12 mouse cellular contexts compared by ENCODE assay signal in the genomic region with DNA sequence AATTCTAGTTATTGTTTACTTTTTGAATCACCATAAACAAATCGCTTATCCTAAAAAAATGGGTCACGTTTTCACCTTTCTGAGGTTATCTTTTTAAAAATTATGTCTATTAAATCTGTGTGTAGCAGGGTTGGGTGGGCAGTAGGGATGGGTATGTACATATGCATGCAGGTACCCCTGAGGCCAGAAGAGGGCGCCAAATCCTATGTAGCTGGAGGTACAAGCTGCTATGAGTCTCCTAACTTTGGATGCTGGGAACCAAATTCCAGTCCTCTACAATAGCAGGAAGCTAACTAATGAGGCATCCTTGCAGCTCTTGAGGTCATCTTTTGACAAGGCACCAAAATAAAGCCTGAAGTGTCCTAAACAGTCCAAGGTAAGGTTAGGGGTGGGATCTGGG.
A peak's percentile ranks its signal among the peaks of the same experiment; 100 is the strongest.
DNase-seq lines count a peak whose midpoint lies in the region; ATAC-seq and TF ChIP-seq lines count a peak whose summit lies in the region.
"Had no signal": no experiment of that assay in that cellular context is flagged by ENCODE, and none has a peak within 500 bp of the region (broad histone marks: within the 10 kb centered on the region; RNA-seq: fewer than 3 reads in every experiment).

No protein-coding gene starts in this region.

- no peak for ATAC-seq in intestine, postnatal 0 days
- no peak for ATAC-seq in intestine, embryonic 16.5 days
- no peak for ATAC-seq in embryonic facial prominence, embryonic 11.5 days (replicated peaks; ENCODE audit: insufficient number of reproducible peaks, low FRiP score, low TSS enrichment, low read depth)
- no peak for ATAC-seq in forebrain, embryonic 16.5 days

- no peak overlapping the region for H3K4me3 ChIP-seq in intestine, postnatal 0 days (ENCODE audit: low read depth, low read length)
- H3K4me3 ChIP-seq in intestine, embryonic 16.5 days (ENCODE audit: low read length), result no peak overlapping the region
- H3K4me3 ChIP-seq in ES-Bruce4 (ENCODE audit: low read depth, low read length), result no peak overlapping the region
- H3K4me3 ChIP-seq in embryonic facial prominence, embryonic 11.5 days (ENCODE audit: low read depth, low read length), result no peak overlapping the region
- H3K4me3 ChIP-seq in forebrain, embryonic 16.5 days (replicated peaks; ENCODE audit: low read length), result no peak overlapping the region
- H3K4me3 ChIP-seq: forebrain, embryonic 10.5 days had no signal

- H3K9me3 ChIP-seq in intestine, postnatal 0 days (ENCODE audit: control insufficient read depth), result no peaks in the 10 kb centered on the region
- H3K9me3 ChIP-seq in intestine, embryonic 16.5 days (ENCODE audit: control insufficient read depth, low read length), result no peaks in the 10 kb centered on the region; the same call in 1 of the 2 replicates
- no peaks in the 10 kb centered on the region for H3K9me3 ChIP-seq in ES-Bruce4 (replicated peaks; ENCODE audit: control insufficient read depth, insufficient read depth, low read length, poor library complexity, severe bottlenecking)
- no peaks in the 10 kb centered on the region for H3K9me3 ChIP-seq in embryonic facial prominence, embryonic 11.5 days (replicated peaks; ENCODE audit: control insufficient read depth, low read length)
- no peaks in the 10 kb centered on the region for H3K9me3 ChIP-seq in forebrain, embryonic 16.5 days (ENCODE audit: control insufficient read depth, low read length)

- peak; percentile 47; the same call in 1 of the 2 replicates for TF ChIP-seq CTCF in intestine, postnatal 0 days (IDR thresholded peaks at IDR 0.05; ENCODE audit: low read depth)
- peak; percentile 56 for TF ChIP-seq CTCF in ES-Bruce4 (IDR thresholded peaks at IDR 0.05; ENCODE audit: low read depth, low read length)

- no peak overlapping the region for H3K4me2 ChIP-seq in intestine, postnatal 0 days (replicated peaks; ENCODE audit: low read depth)
- no peak overlapping the region for H3K4me2 ChIP-seq in intestine, embryonic 16.5 days (ENCODE audit: low read depth, low read length)
- H3K4me2 ChIP-seq in embryonic facial prominence, embryonic 11.5 days (ENCODE audit: low read depth, low read length), result no peak overlapping the region
- no peak overlapping the region for H3K4me2 ChIP-seq in forebrain, embryonic 16.5 days (ENCODE audit: low read length)

- TF ChIP-seq EP300 in ES-Bruce4 (IDR thresholded peaks at IDR 0.05; ENCODE audit: insufficient read depth, low read depth, low read length), result no peak

- WGBS in intestine, postnatal 0 days, result 73% methylated on average over 3 of the region's 3 CpGs
- WGBS in intestine, embryonic 16.5 days, result 77% methylated on average over 3 of the region's 3 CpGs
- 73% methylated on average over 3 of the region's 3 CpGs for WGBS in embryonic facial prominence, embryonic 11.5 days
- 91% methylated on average over 3 of the region's 3 CpGs for WGBS in forebrain, embryonic 16.5 days

- no peaks in the 10 kb centered on the region for H3K4me1 ChIP-seq in intestine, postnatal 0 days (replicated peaks; ENCODE audit: control insufficient read depth, insufficient read depth, low read length)
- H3K4me1 ChIP-seq in intestine, embryonic 16.5 days (ENCODE audit: control insufficient read depth, insufficient read depth, low read length), result no peaks in the 10 kb centered on the region
- no peaks in the 10 kb centered on the region for H3K4me1 ChIP-seq in ES-Bruce4 (ENCODE audit: control insufficient read depth, insufficient read depth, low read length)
- H3K4me1 ChIP-seq in embryonic facial prominence, embryonic 11.5 days (ENCODE audit: control insufficient read depth, insufficient read depth, low read length), result no peaks in the 10 kb centered on the region
- peaks cover 3% of the 10 kb centered on the region; the same call in 1 of the 2 replicates for H3K4me1 ChIP-seq in forebrain, embryonic 16.5 days (replicated peaks; ENCODE audit: control insufficient read depth, insufficient read depth, low read length)
- H3K4me1 ChIP-seq: forebrain, embryonic 10.5 days had no signal

- no peaks in the 10 kb centered on the region for H3K36me3 ChIP-seq in intestine, postnatal 0 days (ENCODE audit: control insufficient read depth, insufficient read depth)
- H3K36me3 ChIP-seq in intestine, embryonic 16.5 days (ENCODE audit: control insufficient read depth, insufficient read depth, low read length), result no peaks in the 10 kb centered on the region
- H3K36me3 ChIP-seq in ES-Bruce4 (ENCODE audit: control insufficient read depth, insufficient read depth, low read length, poor library complexity, severe bottlenecking), result no peaks in the 10 kb centered on the region
- H3K36me3 ChIP-seq in embryonic facial prominence, embryonic 11.5 days (replicated peaks; ENCODE audit: control insufficient read depth, insufficient read depth, low read depth, low read length), result no peaks in the 10 kb centered on the region
- H3K36me3 ChIP-seq in forebrain, embryonic 16.5 days (ENCODE audit: control insufficient read depth, insufficient read depth), result no peaks in the 10 kb centered on the region
- H3K36me3 ChIP-seq: forebrain, embryonic 10.5 days had no signal

- H3K9ac ChIP-seq in intestine, postnatal 0 days (ENCODE audit: low read depth, low read length), result no peak overlapping the region
- H3K9ac ChIP-seq in intestine, embryonic 16.5 days (ENCODE audit: low read depth, low read length), result no peak overlapping the region
- no peak overlapping the region for H3K9ac ChIP-seq in ES-Bruce4 (ENCODE audit: low read depth, poor library complexity, severe bottlenecking)
- no peak overlapping the region for H3K9ac ChIP-seq in embryonic facial prominence, embryonic 11.5 days (replicated peaks; ENCODE audit: low read length)
- no peak overlapping the region for H3K9ac ChIP-seq in forebrain, embryonic 16.5 days (replicated peaks; ENCODE audit: low read depth, low read length)

- DNase-seq in 3T3-L1 (ENCODE audit: low read depth, low spot score), result peak; percentile 33
- DNase-seq in embryonic facial prominence, embryonic 11.5 days (ENCODE audit: low spot score), result peak; percentile 14
- DNase-seq in natural killer cell, adult 2 months (ENCODE audit: low spot score in 2 of 2), result no peak
- DNase-seq in urinary bladder, postnatal 25 days (ENCODE audit: low spot score), result no peak
- DNase-seq: cerebellum, postnatal 36 days; heart, postnatal 36 days; lung, postnatal 14 days had no signal

- TF ChIP-seq POLR2A in ES-Bruce4 (IDR thresholded peaks at IDR 0.05; ENCODE audit: insufficient read depth, low read length), result no peak

- no peak overlapping the region for H3K27ac ChIP-seq in intestine, postnatal 0 days (ENCODE audit: low read depth, low read length)
- no peak overlapping the region for H3K27ac ChIP-seq in intestine, embryonic 16.5 days (ENCODE audit: low read length)
- no peak overlapping the region for H3K27ac ChIP-seq in ES-Bruce4 (ENCODE audit: insufficient read depth, low read length)
- no peak overlapping the region for H3K27ac ChIP-seq in embryonic facial prominence, embryonic 11.5 days (replicated peaks; ENCODE audit: low read depth, low read length)
- H3K27ac ChIP-seq in forebrain, embryonic 16.5 days (ENCODE audit: low read length), result no peak overlapping the region
- H3K27ac ChIP-seq: forebrain, embryonic 10.5 days had no signal

- H3K27me3 ChIP-seq in intestine, postnatal 0 days (replicated peaks; ENCODE audit: control insufficient read depth, insufficient read depth, low read length), result no peaks in the 10 kb centered on the region
- no peaks in the 10 kb centered on the region for H3K27me3 ChIP-seq in intestine, embryonic 16.5 days (replicated peaks; ENCODE audit: control insufficient read depth, insufficient read depth, low read length)
- no peaks in the 10 kb centered on the region; the same call in 1 of the 2 replicates for H3K27me3 ChIP-seq in ES-Bruce4 (ENCODE audit: control insufficient read depth, insufficient read depth, low read length, poor library complexity, severe bottlenecking)
- no peaks in the 10 kb centered on the region for H3K27me3 ChIP-seq in embryonic facial prominence, embryonic 11.5 days (ENCODE audit: control insufficient read depth, insufficient read depth, low read length)
- no peaks in the 10 kb centered on the region for H3K27me3 ChIP-seq in forebrain, embryonic 16.5 days (replicated peaks; ENCODE audit: control insufficient read depth, insufficient read depth, low read length)

Comparison
In these comparisons a context has a peak if more than half of its experiments do, and no peak if none do; other contexts are left out.
1. DNase-seq: peak in 3T3-L1 (single experiment) and embryonic facial prominence, embryonic 11.5 days (single experiment); none in natural killer cell, adult 2 months (0 of 2) and urinary bladder, postnatal 25 days (single experiment).